Mouse (Mus musculus) stomach, postnatal 0 days (tissue): Measurements from ENCODE around the gene Arhgef38. TPM values are rescaled to one million over a fixed set of nuclear protein-coding genes. Genes with fewer than 3 reads are reported as not detected.

Source experiments
- ATAC-seq: fragments of 200-750 bp; cut with Nextera tagmentation; 2 replicates; pipeline ENCODE4 v1.8.0; 2017; ENCODE audit not compliant: low FRiP score, low TSS enrichment
- DNase-seq: peaks from one replicate; pipeline ENCODE4 v3.0.0-alpha.2; 2016; ENCODE audit warnings: low spot score
- H3K27ac ChIP-seq: fragments of 300-500 bp; sonication (generic); replicated peaks from 2 replicates; pipeline ENCODE4 v1.5.1; 2014; ENCODE audit warnings: mild to moderate bottlenecking, control low read depth
- H3K27me3 ChIP-seq: fragments of 300-500 bp; sonication (generic); 2 replicates; pipeline ENCODE4 v1.6.1; 2014; ENCODE audit warnings: low read length; ENCODE audit not compliant: control insufficient read depth, insufficient read depth
- H3K36me3 ChIP-seq: fragments of 300-500 bp; sonication (generic); 2 replicates; pipeline ENCODE4 v1.6.1; 2014; ENCODE audit warnings: low read length, mixed read lengths; ENCODE audit not compliant: control insufficient read depth, insufficient read depth
- H3K4me1 ChIP-seq: fragments of 300-500 bp; sonication (generic); replicated peaks from 2 replicates; pipeline ENCODE4 v1.6.1; 2014; ENCODE audit warnings: antibody characterized with exemption; ENCODE audit not compliant: control insufficient read depth, insufficient read depth
- H3K4me2 ChIP-seq: fragments of 300-500 bp; sonication (generic); replicated peaks from 2 replicates; pipeline ENCODE4 v1.6.1; 2014; ENCODE audit warnings: low read depth, mild to moderate bottlenecking, control low read depth, moderate library complexity
- H3K4me3 ChIP-seq: fragments of 300-500 bp; sonication (generic); 2 replicates; pipeline ENCODE4 v1.5.1; 2014; ENCODE audit warnings: low read depth, low read length, control low read depth
- H3K9ac ChIP-seq: fragments of 300-500 bp; sonication (generic); 2 replicates; pipeline ENCODE4 v1.6.1; 2014; ENCODE audit warnings: mild to moderate bottlenecking, low read length, control low read depth, mixed read lengths
- H3K9me3 ChIP-seq: fragments of 300-500 bp; sonication (generic); 2 replicates; pipeline ENCODE4 v1.6.1; 2016; ENCODE audit warnings: low read length; ENCODE audit not compliant: control insufficient read depth
- CTCF ChIP-seq: IDR thresholded peaks from 2 replicates; pipeline ENCODE4 v1.5.1; 2016; ENCODE audit warnings: antibody characterized with exemption, low read depth, mild to moderate bottlenecking, moderate library complexity
- EP300 ChIP-seq: optimal IDR thresholded peaks from 2 replicates; pipeline ENCODE3; 2016; ENCODE audit warnings: antibody characterized with exemption
- WGBS: fragments of 180-500 bp; shearing (Covaris S2); extraction: QIAGEN DNeasy Blood & Tissue Kit; methylation state at CpG from one replicate; pipeline ENCODE4 v1.1.7; 2014; 5-methylcytosine and 5-hydroxymethylcytosine counted together
- polyA plus RNA-seq: library from polyadenylated mRNA; unstranded; fragments of >200 nt; fragmentation: Nextera tagmentation; extraction: Ambion mirVana; gene quantifications from 2 replicates; pipeline ENCODE4 v1.2.1, GENCODE M21; 2015

Gene Arhgef38
- polyA plus RNA-seq, 1 experiment from 2014 or later = 0.53 TPM

GRCm38 (mm10) chr3:133098336-133098735, 136.4 kb downstream of the Arhgef38 start:
- ATAC-seq (no peak), DNase-seq (no peak)
- Histone ChIP-seq H3K27ac (no peak overlapping the region), H3K36me3 (peaks cover 7% of the 10 kb centered on the region; the same call in 1 of the 2 replicates), H3K27me3 (no peaks in the 10 kb centered on the region), H3K4me2 (no peak overlapping the region), H3K4me3 (no peak overlapping the region), H3K4me1 (no peaks in the 10 kb centered on the region), H3K9ac (no peak overlapping the region), H3K9me3 (no peaks in the 10 kb centered on the region)
- WGBS = 78% methylated on average over 4 of the region's 4 CpGs
- TF ChIP-seq CTCF (no peak), EP300 (no peak)

- Histone ChIP-seq H3K4me3 (no peak overlapping the region), H3K27me3 (no peaks in the 10 kb centered on the region), H3K27ac (no peak overlapping the region), H3K36me3 (peaks cover 7% of the 10 kb centered on the region; the same call in 1 of the 2 replicates), H3K9me3 (no peaks in the 10 kb centered on the region), H3K4me1 (no peaks in the 10 kb centered on the region), H3K4me2 (no peak overlapping the region), H3K9ac (no peak overlapping the region)
- no peak for ATAC-seq
- no peak for DNase-seq
- WGBS = 96% methylated on average over 6 of the region's 6 CpGs
- no peak for TF ChIP-seq CTCF
- no peak for TF ChIP-seq EP300
Observed at GRCm38 (mm10) chr3:133097936-133098335, 136.8 kb downstream of the Arhgef38 start.

- DNase-seq (no peak), ATAC-seq (no peak)
- H3K27ac ChIP-seq = no peak overlapping the region
- no peak overlapping the region for H3K4me2 ChIP-seq
- H3K27me3 ChIP-seq = no peaks in the 10 kb centered on the region
- TF ChIP-seq EP300 (no peak), CTCF (no peak)
- H3K4me3 ChIP-seq = no peak overlapping the region
- H3K36me3 ChIP-seq = no peaks in the 10 kb centered on the region
- no peaks in the 10 kb centered on the region for H3K4me1 ChIP-seq
- WGBS = 29% methylated on average over 1 of the region's 1 CpGs
- no peak overlapping the region for H3K9ac ChIP-seq
- H3K9me3 ChIP-seq = no peaks in the 10 kb centered on the region
Observed at GRCm38 (mm10) chr3:133094305-133094704, 140.4 kb downstream of the Arhgef38 start.

GRCm38 (mm10) chr3:133092936-133093335, 141.8 kb downstream of the Arhgef38 start:
- Histone ChIP-seq H3K9me3 (no peaks in the 10 kb centered on the region), H3K4me3 (peak overlapping the region; percentile 98; the same call in 1 of the 2 replicates), H3K4me1 (no peaks in the 10 kb centered on the region), H3K27ac (no peak overlapping the region), H3K4me2 (peak overlapping the region; percentile 74), H3K9ac (no peak overlapping the region), H3K27me3 (no peaks in the 10 kb centered on the region), H3K36me3 (no peaks in the 10 kb centered on the region)
- no peak for ATAC-seq
- WGBS = 74% methylated on average over 1 of the region's 1 CpGs
- DNase-seq = no peak
- TF ChIP-seq CTCF = no peak
- TF ChIP-seq EP300 = no peak

GRCm38 (mm10) chr3:133092274-133092853, 142.4 kb downstream of the Arhgef38 start:
- ATAC-seq (no peak), DNase-seq (no peak)
- 0% methylated on average over 7 of the region's 7 CpGs for WGBS
- H3K4me1 ChIP-seq = no peaks in the 10 kb centered on the region
- H3K27me3 ChIP-seq = no peaks in the 10 kb centered on the region
- peak overlapping the region; percentile 74 for H3K4me2 ChIP-seq
- H3K4me3 ChIP-seq = peak overlapping the region; percentile 98
- no peaks in the 10 kb centered on the region for H3K36me3 ChIP-seq
- H3K27ac ChIP-seq = peak overlapping the region; percentile 96
- no peaks in the 10 kb centered on the region for H3K9me3 ChIP-seq
- peak overlapping the region; percentile 94 for H3K9ac ChIP-seq
- TF ChIP-seq CTCF (no peak), EP300 (no peak)

- TF ChIP-seq EP300 (no peak), CTCF (no peak)
- DNase-seq (peak; percentile 91), ATAC-seq (peak; percentile 99)
- no peaks in the 10 kb centered on the region for H3K4me1 ChIP-seq
- peak within 1 kb of the TSS; percentile 94 for H3K9ac ChIP-seq
- no peaks in the 10 kb centered on the region for H3K27me3 ChIP-seq
- under 1% methylated on average over 52 of the region's 53 CpGs for WGBS
- H3K4me3 ChIP-seq = peak within 1 kb of the TSS; percentile 98
- peak within 1 kb of the TSS; percentile 74 for H3K4me2 ChIP-seq
- no peaks in the 10 kb centered on the region for H3K9me3 ChIP-seq
- H3K27ac ChIP-seq = peak within 1 kb of the TSS; percentile 96
- H3K36me3 ChIP-seq = no peaks in the 10 kb centered on the region
Observed at GRCm38 (mm10) chr3:133091664-133092273, 143.0 kb downstream of the Arhgef38 start, which contains the start of the genes Ints12 and Gstcd. TSS of gene Ints12 (plus strand) at chr3:133091840. TSS of gene Gstcd (minus strand) at chr3:133092033.
